Mouse (Mus musculus) liver, adult (tissue): ENCODE results near the gene Nhs.

Experiments used
- GATA4 ChIP-seq: IDR thresholded peaks from 2 replicates; pipeline ENCODE4 v1.6.1; 2014; ENCODE audit warnings: mild to moderate bottlenecking, low read length; ENCODE audit not compliant: insufficient replicate concordance

The Nhs gene

DNA sequence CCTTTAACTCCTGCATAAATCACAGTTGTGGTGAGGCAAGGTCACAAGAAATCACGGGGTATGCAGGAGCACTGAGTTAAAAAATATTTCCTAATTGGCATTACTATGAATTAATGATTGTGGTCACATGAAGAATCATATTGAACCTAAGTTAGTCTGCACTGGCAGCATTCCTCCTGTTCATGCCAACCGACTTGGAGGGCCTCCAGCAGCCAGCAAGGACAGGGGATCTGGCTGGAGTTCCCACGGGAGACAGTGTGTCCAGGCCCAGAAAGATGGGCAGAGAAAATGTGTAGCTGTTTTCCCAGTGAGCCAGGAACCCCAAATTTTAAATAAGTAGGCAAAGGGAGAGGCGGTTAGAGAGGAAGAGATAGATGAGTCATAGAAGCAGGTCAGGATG, 249.6 kb downstream of the Nhs start:
- no peak for TF ChIP-seq GATA4

DNA sequence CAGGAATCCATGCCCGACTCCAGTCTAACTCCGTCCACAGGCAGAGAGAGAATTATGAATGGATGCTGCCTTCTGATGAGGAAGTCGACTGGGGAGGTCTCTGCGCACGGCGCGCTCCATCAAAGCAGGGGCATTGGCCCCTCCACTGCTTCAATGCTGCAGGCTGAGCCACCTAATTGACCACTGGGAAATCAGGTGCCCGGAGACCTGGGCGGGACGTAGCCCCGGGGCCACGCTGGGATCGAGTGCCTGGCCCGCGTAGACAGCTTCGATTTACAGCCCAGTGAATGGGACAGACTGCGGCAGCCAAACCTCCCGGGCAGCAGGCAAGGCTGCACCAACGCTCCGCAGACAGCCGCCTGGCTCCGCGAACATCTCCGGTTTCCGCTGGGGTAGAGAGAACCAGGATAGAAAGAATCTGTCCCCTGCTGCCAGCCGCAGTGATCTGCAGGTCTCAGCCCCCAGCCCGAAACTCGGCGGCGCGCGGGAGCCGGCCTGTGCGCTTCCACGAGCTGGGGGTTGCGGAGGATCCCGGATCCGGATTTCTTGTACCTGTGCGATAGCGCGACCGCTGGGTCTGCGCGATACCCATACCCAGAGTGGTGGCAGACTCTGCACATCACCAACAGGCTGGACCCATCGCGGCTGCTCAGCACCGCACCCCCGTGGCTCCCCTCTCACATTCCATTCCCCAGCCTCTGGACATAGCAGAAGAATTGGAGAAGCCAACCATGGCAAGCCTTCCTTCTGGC, 250.7 kb downstream of the Nhs start:
- TF ChIP-seq GATA4: no peak

DNA sequence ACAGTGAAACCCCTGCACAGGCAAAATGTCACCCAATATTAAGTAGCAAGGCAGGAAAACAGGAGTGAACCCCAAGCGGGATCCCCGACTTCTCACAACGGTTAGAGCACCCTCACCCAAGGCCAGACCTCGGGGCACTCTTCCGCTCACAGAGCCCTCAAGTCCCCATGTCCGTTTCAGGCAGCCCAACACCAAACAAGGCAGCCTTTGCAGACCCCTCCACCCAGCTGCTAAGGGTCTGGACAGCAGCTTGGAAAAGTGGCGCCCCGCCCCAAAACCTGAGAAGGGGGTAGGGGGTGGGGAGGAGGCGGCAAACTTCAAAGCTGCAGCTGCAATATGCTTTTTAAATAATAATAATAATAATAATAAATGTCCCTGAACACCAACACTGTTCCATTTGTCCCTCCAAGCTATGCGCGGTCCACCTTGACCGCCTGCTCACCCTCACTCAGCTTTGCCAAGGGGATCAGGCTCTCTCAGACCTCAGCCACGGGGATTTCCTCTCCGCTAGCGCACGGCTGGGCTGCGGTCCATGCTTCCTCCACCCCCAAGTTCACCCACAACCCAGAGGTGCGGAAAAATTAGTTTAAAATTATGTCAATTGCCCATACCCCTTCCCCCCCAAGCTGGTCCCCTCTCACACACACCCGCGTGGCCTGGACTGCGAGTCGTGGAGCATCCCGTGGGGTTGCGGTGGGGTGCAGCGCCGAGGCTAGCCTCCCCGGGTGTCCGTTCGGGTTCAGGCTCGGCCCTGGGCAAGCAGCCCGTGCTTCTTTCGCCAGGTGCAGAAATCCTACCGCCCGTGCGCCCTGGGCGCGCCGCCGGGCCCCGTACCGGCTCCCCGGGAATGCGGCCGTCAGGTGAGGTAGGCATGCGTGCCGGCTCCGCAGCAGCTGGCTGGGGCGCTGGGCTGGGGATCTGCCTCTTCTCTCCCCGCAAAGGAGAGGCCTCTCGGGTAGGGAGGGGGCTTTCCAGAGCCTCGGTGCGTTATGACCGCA, 251.6 kb downstream of the Nhs start:
- no peak for TF ChIP-seq GATA4

DNA sequence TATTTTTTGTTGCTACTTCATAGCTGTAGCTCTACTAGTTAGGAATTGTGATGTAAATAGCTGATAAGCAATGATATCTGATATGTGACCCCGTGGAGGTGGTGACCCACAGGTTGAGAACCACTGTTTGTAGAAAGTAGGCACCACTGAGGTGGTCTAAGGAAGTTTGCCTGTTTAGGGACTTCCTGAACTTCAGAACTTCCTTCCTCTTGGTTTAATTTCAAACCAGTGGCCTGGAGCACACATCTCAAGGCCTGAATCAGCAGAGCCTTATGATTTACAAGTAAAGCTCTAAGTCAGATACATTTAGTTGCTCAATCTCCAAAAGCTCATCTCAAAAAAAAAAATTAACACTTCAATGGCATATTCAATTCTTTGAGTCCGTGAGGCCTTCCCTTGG, 265.1 kb downstream of the Nhs start:
- no peak for TF ChIP-seq GATA4

DNA sequence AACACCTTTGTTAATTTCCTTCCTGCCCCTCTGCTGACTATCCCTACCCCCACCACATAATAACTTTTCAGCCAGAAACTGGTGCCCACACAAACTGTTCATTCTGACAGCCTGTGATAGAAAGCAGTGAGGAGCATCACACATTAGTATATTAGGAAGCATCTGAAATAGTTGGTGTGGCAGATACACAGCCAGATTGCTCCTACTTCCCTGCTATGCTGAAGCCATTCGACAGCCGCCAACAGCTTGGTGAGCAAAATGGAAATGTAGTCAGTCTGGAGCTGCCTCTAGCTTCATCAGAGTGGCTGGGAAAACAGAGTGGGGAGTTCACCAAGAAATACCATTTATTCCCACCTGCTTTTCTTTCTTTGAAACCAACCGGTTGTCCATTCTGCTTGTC, 275.9 kb downstream of the Nhs start:
- no peak for TF ChIP-seq GATA4

DNA sequence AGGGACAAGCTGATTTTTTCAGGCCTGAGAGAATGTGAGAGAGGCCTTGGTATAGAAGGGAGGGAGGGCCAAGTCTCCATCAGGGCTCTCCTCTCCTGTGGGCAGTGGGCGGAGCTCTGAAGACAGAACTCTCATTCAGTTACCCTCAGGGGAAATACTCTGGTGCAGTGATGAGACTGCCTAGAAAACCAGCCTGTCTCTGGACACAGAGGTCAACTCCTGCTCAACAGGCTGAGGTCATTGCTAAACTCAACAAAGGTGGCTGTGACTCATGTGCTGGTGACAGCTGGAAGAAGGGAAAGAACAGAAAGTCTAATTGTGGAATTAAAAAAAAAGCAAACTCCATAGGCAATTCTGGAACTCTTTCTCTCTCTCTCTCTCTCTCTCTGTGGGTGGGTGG, 282.4 kb downstream of the Nhs start:
- no peak for TF ChIP-seq GATA4

DNA sequence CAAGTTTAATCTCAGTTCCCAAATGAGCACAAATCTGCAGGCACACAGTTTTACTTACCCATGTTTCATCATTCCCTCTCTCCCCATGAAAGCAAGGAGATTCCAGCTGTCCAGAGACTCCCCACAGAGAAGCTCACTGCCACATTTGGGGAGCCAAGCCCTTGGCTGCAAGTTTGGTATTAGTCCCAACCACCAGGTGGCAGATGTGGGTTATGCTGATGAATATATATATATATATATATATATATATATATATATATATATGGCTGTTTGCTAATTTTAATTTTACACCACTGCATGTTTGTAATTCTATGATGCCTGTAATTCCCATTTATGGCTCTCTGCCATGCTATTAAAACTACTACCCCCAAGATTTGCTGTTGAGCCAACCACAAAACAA, 286.0 kb downstream of the Nhs start:
- no peak for TF ChIP-seq GATA4

DNA sequence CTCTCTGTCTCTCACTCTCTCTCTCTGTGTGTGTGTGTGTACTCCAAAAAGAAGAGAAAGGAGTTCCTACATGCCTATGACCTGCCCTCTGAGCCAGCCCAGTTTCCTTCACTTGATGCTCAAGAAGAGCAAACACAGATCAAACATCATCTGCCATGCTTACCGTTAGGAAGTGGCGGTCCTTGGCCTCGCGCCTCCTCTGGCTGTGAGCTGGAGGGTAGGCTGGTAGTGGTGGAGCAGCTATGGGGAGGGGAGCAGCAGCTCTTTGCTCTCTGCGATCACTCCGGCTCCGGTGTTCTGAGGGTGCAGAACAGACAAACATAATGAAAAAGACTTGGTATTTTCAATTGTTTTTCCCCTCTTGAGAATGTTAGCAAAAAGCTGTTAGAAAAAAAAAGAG, 288.2 kb downstream of the Nhs start:
- TF ChIP-seq GATA4: no peak

DNA sequence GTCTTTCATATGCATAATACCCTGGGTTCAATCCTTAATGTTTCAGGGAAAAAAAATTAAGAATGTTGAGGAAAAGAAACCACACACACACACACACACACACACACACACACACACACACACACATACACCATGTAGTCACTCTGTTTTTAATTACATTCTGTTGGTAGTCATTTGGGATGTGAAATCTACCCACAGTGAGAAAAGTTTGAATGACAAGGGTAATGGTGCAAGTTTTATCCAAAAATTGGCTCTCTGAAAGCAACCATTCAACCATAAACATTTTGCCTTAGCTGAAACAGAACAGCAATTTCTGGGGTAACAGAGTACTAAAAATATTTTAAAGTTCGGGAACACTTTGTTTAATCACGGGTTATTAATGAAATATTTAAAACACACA, 303.9 kb downstream of the Nhs start:
- no peak for TF ChIP-seq GATA4

DNA sequence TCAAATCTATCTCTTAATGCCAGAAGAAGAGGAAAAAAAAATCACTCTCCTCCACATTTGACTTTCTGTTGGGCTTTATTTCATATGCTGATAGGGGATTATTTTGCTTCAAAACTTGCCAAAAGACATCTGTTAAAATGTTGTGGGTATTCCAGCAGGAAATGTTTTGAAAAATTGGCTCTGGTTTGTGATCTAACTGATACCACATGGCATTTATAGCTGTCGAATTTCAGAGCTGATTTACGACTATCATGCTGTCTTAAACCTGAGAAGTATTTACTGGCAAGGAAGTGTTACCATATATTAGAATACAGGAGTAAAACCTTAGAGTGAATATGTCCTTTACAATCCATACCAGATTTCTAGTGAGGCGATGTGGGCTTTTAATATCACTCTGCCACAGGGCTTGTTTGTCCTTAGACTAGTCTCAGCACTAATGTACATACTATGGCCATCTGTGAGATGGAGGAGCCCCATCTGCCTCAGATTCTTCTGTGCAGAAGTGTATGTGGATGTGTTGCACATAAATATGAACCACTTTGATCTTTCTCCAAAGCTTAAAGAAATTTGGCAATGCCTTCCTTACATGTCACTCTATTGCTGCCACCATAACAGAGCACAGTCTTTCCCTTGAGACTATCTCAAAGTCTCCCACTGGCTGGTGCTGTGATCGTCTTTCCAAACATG, 305.8 kb downstream of the Nhs start:
- TF ChIP-seq GATA4: no peak

DNA sequence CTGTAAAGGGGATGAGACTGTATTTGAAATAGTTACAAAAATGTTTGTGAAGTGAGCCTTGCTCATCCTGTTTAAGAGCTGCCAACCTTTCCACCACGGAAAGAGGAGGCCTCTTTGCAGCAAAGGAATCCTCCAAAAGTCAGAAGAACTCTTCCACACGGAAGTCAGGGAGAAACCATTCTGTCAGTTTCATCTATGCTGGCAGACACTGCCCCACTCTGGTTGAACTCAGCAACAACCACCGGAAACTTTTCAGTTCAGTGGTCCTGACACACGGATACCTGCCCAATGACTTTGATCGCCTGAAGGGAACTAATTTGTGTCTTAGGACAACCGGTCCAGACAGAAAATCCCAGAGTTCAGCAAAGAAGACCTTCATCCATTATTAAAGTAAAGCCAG, 369.3 kb downstream of the Nhs start:
- no peak for TF ChIP-seq GATA4
